Mouse (Mus musculus) thymus, postnatal 25 days (tissue): ENCODE data around the gene Mrps33.
A peak's percentile ranks its signal among the peaks of the same experiment; 100 is the strongest.

Experiments used
- DNase-seq: peaks from one replicate; pipeline ENCODE4 v3.0.0; 2022

Gene Mrps33

GRCm38 (mm10) chr6:39810612-39811116 lies at the start of gene Mrps33:
Gene Mrps33 (minus strand): TSS chr6:39810988.
- peak; percentile 97 for DNase-seq

- no peak for DNase-seq
Observed at GRCm38 (mm10) chr6:39849667-39850066, 38.9 kb upstream of the Mrps33 start.

- no peak for DNase-seq
Observed at GRCm38 (mm10) chr6:39848766-39849165, 38.0 kb upstream of the Mrps33 start.

GRCm38 (mm10) chr6:39847538-39847937 lies 36.8 kb upstream of the Mrps33 start:
- no peak for DNase-seq

GRCm38 (mm10) chr6:39843698-39844342 lies 33.0 kb upstream of the Mrps33 start:
- no peak for DNase-seq

- DNase-seq: no peak
Observed at GRCm38 (mm10) chr6:39828736-39829135, 17.9 kb upstream of the Mrps33 start.

GRCm38 (mm10) chr6:39821241-39821640 lies 10.5 kb upstream of the Mrps33 start:
- no peak for DNase-seq

- no peak for DNase-seq
Observed at GRCm38 (mm10) chr6:39818922-39819321, 8.1 kb upstream of the Mrps33 start.

- peak; percentile 8 for DNase-seq
Observed at GRCm38 (mm10) chr6:39808511-39808910, 2.3 kb downstream of the Mrps33 start.

GRCm38 (mm10) chr6:39807050-39807560 lies 3.7 kb downstream of the Mrps33 start:
- DNase-seq: no peak

GRCm38 (mm10) chr6:39806336-39806735 lies 4.5 kb downstream of the Mrps33 start:
- DNase-seq: no peak

- no peak for DNase-seq
Observed at GRCm38 (mm10) chr6:39805916-39806315, 4.9 kb downstream of the Mrps33 start.

GRCm38 (mm10) chr6:39800977-39801376 lies 9.8 kb downstream of the Mrps33 start:
- no peak for DNase-seq

- DNase-seq: no peak
Observed at GRCm38 (mm10) chr6:39797076-39797475, 13.7 kb downstream of the Mrps33 start.

- no peak for DNase-seq
Observed at GRCm38 (mm10) chr6:39796150-39796549, 14.6 kb downstream of the Mrps33 start.

GRCm38 (mm10) chr6:39791806-39792205 lies 19.0 kb downstream of the Mrps33 start:
- DNase-seq: no peak

GRCm38 (mm10) chr6:39788408-39788807 lies 22.4 kb downstream of the Mrps33 start:
- DNase-seq: no peak

- DNase-seq: no peak
Observed at GRCm38 (mm10) chr6:39787783-39788182, 23.0 kb downstream of the Mrps33 start.

- DNase-seq: no peak
Observed at GRCm38 (mm10) chr6:39785944-39786343, 24.8 kb downstream of the Mrps33 start.

- DNase-seq: no peak
Observed at GRCm38 (mm10) chr6:39783521-39783920, 27.3 kb downstream of the Mrps33 start.

- DNase-seq: peak; percentile 24
Observed at GRCm38 (mm10) chr6:39782618-39783017, 28.2 kb downstream of the Mrps33 start.

GRCm38 (mm10) chr6:39781766-39782530 lies 28.8 kb downstream of the Mrps33 start:
- DNase-seq: peak; percentile 1

GRCm38 (mm10) chr6:39780857-39781666 lies 29.7 kb downstream of the Mrps33 start:
- DNase-seq: peak; percentile 8
